Mouse (Mus musculus) testis, adult 2 months (tissue): ENCODE measurements at regions not wholly inside any gene's neighbourhood (a gene's known extent, or its start where the extent isn't known, plus 50 kb on each side); places are given as distances from the start of the nearest gene placed in this dataset.

Experiments used
- CTCF ChIP-seq: fragments of 200-500 bp; IDR thresholded peaks from 2 replicates; pipeline ENCODE4 v1.5.1; 2012; ENCODE audit warnings: low read depth, mild to moderate bottlenecking, inconsistent platforms, low read length, moderate library complexity; ENCODE audit not compliant: control insufficient read depth, insufficient read depth, insufficient replicate concordance
- POLR2A ChIP-seq: fragments of 200-500 bp; IDR thresholded peaks from 2 replicates; pipeline ENCODE4 v1.6.1; 2012; ENCODE audit warnings: low read depth, mild to moderate bottlenecking, inconsistent platforms, low read length, moderate library complexity; ENCODE audit not compliant: control insufficient read depth

DNA sequence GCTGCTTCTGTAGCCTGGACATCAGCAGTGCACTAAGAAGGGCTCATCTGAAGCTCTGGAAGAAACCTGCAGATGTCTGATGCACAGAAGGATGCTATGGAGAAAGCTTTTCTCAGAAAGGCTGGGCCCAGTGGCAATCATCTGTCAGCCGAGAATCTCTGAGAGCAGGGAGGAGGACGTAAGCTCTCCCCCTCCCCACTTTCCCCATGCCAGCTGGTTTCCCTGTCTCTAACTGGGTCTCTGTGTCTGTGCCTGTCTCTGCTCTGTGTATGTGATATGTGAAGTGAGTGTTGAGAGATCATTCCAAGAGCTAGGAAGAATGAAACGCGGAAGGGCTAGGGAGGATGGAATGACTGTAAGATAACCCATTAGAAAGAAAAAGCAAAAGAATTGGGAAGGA, 155.1 kb upstream of the Podxl start:
- TF ChIP-seq CTCF = no peak
- TF ChIP-seq POLR2A = no peak
